In the genomic region with DNA sequence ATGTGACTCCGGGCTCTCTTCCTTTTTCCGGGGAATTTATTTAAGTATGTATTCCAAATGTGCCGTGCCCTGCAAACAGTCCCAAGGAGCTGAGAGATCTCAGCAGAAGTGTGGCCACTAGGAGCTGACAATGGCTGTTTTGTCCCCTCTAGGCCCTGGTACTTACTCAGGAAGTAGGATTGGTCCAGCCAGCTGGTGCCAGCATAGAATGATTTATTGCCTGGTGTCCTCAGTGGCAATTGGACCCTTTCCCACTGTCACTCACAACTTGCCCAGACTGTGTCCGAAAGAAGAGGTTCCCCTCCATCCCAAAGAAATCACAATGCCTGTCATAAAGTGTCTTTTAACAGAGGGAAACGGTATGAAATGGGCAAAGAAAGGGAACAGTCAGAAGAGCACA, we compare ENCODE assay signal across 10 mouse cellular contexts.
A peak's percentile ranks its signal among the peaks of the same experiment; 100 is the strongest.
DNase-seq lines count a peak whose midpoint lies in the region; ATAC-seq and TF ChIP-seq lines count a peak whose summit lies in the region.
"Had no signal": no experiment of that assay in that cellular context is flagged by ENCODE, and none has a peak within 500 bp of the region (broad histone marks: within the 10 kb centered on the region; RNA-seq: fewer than 3 reads in every experiment).

No protein-coding gene starts in this region.

- H3K4me1 ChIP-seq in hindbrain, embryonic 14.5 days (replicated peaks; ENCODE audit: control insufficient read depth, insufficient read depth, low read length): peaks cover 6% of the 10 kb centered on the region; the same call in 1 of the 2 replicates
- peaks cover 21% of the 10 kb centered on the region for H3K4me1 ChIP-seq in neural tube, embryonic 13.5 days (replicated peaks)
- H3K4me1 ChIP-seq: liver, embryonic 12.5 days had no signal

- H3K4me2 ChIP-seq in hindbrain, embryonic 14.5 days (replicated peaks): peak overlapping the region; percentile 20
- H3K4me2 ChIP-seq in neural tube, embryonic 13.5 days: peak overlapping the region; percentile 36
- H3K4me2 ChIP-seq: liver, embryonic 12.5 days had no signal

- peak; percentile 31; the same call in 1 of the 2 replicates for TF ChIP-seq CTCF in layer of hippocampus, adult 2 months (conservative IDR thresholded peaks at IDR 0.05)

- no peaks in the 10 kb centered on the region for H3K27me3 ChIP-seq in hindbrain, embryonic 14.5 days (ENCODE audit: control insufficient read depth, insufficient read depth, low read length)
- peaks cover 3% of the 10 kb centered on the region; the same call in 1 of the 2 replicates for H3K27me3 ChIP-seq in neural tube, embryonic 13.5 days
- H3K27me3 ChIP-seq: liver, embryonic 12.5 days had no signal

- peak; percentile 78; the same call in 1 of the 2 replicates for ATAC-seq in hindbrain, embryonic 14.5 days (ENCODE audit: low FRiP score)
- peak; percentile 57 for ATAC-seq in neural tube, embryonic 13.5 days (ENCODE audit: low read depth)
- ATAC-seq: forebrain, embryonic 16.5 days; liver, embryonic 12.5 days had no signal

- 32% methylated on average over 5 of the region's 5 CpGs for WGBS in hindbrain, embryonic 14.5 days
- 24% methylated on average over 5 of the region's 5 CpGs for WGBS in neural tube, embryonic 13.5 days

- H3K9me3 ChIP-seq in hindbrain, embryonic 14.5 days (ENCODE audit: control insufficient read depth, low read length): no peaks in the 10 kb centered on the region
- no peaks in the 10 kb centered on the region for H3K9me3 ChIP-seq in neural tube, embryonic 13.5 days
- H3K9me3 ChIP-seq: liver, embryonic 12.5 days had no signal

- no peak overlapping the region for H3K27ac ChIP-seq in layer of hippocampus, adult 2 months
- H3K27ac ChIP-seq in hindbrain, embryonic 14.5 days: peak overlapping the region; percentile 40
- H3K27ac ChIP-seq in neural tube, embryonic 13.5 days (replicated peaks): no peak overlapping the region
- H3K27ac ChIP-seq: liver, embryonic 12.5 days had no signal

- DNase-seq in cerebellum, adult 9-11 months: peak; percentile 4
- DNase-seq in cerebellum, adult 11-12 months: no peak
- no peak for DNase-seq in layer of hippocampus, adult 2 months (ENCODE audit: low spot score in 2 of 2)
- no peak for DNase-seq in layer of hippocampus, postnatal 25 days (ENCODE audit: extremely low spot score in 1 of 2, low spot score in 1 of 2)
- DNase-seq in hindbrain, embryonic 14.5 days (ENCODE audit: low spot score): peak; percentile 55
- DNase-seq in thymus, postnatal 14 days: no peak
- no peak for DNase-seq in thymus, adult 18-20 months

- H3K4me3 ChIP-seq in layer of hippocampus, adult 2 months: no peak overlapping the region
- no peak overlapping the region for H3K4me3 ChIP-seq in hindbrain, embryonic 14.5 days (replicated peaks; ENCODE audit: low read length)
- H3K4me3 ChIP-seq in neural tube, embryonic 13.5 days: no peak overlapping the region
- H3K4me3 ChIP-seq: liver, embryonic 12.5 days had no signal

- no peak overlapping the region; the same call in 1 of the 2 replicates for H3K9ac ChIP-seq in hindbrain, embryonic 14.5 days
- no peak overlapping the region for H3K9ac ChIP-seq in neural tube, embryonic 13.5 days
- H3K9ac ChIP-seq: liver, embryonic 12.5 days had no signal

- no peaks in the 10 kb centered on the region for H3K36me3 ChIP-seq in hindbrain, embryonic 14.5 days (replicated peaks; ENCODE audit: control insufficient read depth, insufficient read depth)
- H3K36me3 ChIP-seq in neural tube, embryonic 13.5 days: no peaks in the 10 kb centered on the region
- H3K36me3 ChIP-seq: liver, embryonic 12.5 days had no signal

Comparison
In these comparisons a context has a peak if more than half of its experiments do, and no peak if none do; other contexts are left out.
1. DNase-seq: peak in cerebellum, adult 9-11 months (single experiment) and hindbrain, embryonic 14.5 days (single experiment); none in cerebellum, adult 11-12 months (single experiment), layer of hippocampus, adult 2 months (0 of 2), layer of hippocampus, postnatal 25 days (0 of 2), thymus, postnatal 14 days (single experiment) and thymus, adult 18-20 months (0 of 2).